Mouse (Mus musculus): Measurements from ENCODE around the gene Sap25. TPM values are rescaled to one million over a fixed set of nuclear protein-coding genes. Genes with fewer than 3 reads are reported as not detected.

Sap25 gene
- polyA plus RNA-seq, 1 experiment, result 19.7 TPM

DNA sequence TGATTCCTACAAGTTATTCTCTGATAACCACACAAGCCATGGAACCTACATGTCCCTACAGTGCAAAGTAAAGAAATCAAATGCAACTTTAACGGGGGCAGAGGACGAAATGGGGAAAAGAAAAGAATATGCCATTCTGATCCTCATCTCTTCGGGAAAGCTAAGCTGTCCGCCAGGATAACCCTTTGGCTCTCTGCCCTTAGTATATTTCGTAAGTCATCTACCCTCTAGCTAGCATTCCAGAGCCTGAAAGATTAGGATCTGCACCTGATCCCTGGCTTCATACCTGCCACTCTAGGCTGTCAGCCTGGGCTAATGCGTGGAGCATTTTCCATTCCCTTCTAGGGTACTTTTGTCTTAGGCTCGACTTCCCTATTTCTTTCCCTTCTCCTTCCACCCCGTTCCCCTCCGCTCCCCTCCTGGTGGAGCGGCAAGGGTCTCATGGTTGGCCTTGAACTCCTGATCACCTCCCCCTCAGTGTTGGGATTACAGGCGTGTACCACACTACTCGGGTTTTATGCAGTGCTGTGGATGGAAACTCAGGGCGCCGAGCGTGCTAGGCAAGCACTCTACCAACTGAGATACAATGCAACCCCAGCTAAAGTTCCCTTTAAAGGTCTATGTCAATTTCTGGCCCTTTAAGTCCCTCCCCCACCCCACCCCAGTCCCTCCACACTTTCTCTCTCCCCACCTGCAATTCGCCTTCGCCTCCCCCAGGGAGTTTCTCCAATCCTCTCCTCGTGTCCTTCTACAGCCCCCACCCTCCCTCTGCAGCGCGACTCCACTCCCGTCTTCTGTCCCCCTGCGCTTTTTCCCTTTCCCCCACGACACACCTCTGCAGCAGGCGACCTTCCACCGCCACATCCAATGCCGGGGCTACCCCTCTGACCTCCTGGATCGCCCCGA, 42.5 kb downstream of the Sap25 start:
- DNase-seq, result peak in 1 of 2 experiments; percentile 22

DNA sequence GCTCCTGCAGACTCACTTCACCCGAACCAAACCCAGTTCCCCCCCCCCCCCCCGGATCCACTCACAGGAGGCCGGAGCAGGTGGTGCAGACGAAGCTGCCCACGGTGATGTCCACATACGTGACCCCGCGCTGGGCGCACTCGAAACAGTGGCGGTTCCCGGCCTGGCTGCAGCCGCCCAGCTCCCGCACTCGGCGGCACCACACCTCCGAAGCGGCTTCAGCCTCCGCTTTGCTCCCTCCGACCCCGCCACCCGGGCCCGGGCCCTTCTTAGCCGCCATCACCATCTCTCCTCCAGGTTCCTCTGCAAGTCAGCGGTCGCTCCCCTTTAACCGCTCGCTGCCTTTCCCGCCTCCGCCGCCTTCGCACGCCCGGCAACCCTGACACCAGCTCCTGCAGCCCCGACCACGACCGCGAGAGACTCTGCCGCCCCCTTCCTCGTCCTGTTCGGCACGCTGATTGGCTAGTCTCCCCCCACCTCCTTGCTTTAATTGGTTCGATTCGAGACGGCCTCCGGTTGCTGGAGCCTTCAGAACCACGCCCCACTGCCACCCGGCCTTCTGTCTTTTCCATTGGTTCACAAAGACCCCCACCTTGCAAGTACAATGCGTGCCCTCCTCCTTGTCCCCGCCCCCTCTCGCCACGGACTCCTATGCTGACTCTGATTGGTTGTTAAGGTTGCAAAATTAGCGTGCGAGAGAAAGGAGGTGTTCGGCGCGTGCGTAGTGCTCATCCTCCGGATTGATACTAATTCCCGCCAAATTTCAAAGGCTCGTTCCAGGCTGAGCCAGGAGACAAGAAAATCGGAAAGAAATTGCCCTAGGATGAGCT, 43.4 kb downstream of the Sap25 start, which contains the start of gene Agfg2:
Gene Agfg2, minus strand, starts transcription at position 433 of the 830 bp plus-strand sequence.
- no peak for TF ChIP-seq CTCF (IDR thresholded peaks at IDR 0.05; ENCODE audit: borderline replicate concordance, insufficient read depth, low read depth, low read length)
- TF ChIP-seq POLR2A (IDR thresholded peaks at IDR 0.05; ENCODE audit: borderline replicate concordance, insufficient read depth, low read length), result peak; percentile 57; the same call in 1 of the 2 replicates
- peak; percentile 96 to 100 for DNase-seq
- Histone ChIP-seq H3K27ac (ENCODE audit: insufficient read depth, low read length) (no peak within 1 kb of the TSS), H3K4me1 (ENCODE audit: control insufficient read depth, insufficient read depth, low read length) (peaks cover 5% of the 10 kb centered on the region; the same call in 1 of the 2 replicates), H3K4me3 (replicated peaks; ENCODE audit: insufficient read depth, low read depth, low read length) (peak within 1 kb of the TSS; percentile 69), H3K27me3 (ENCODE audit: control insufficient read depth, insufficient read depth, low read length) (no peaks in the 10 kb centered on the region)
- WGBS, result under 1% methylated on average over 62 of the region's 62 CpGs

More for the DNA sequence above, 42.5 kb downstream of the Sap25 start:
- Histone ChIP-seq H3K27ac (ENCODE audit: insufficient read depth, low read length) (no peak overlapping the region), H3K27me3 (ENCODE audit: control insufficient read depth, insufficient read depth, low read length) (no peaks in the 10 kb centered on the region), H3K4me3 (replicated peaks; ENCODE audit: insufficient read depth, low read depth, low read length) (peak overlapping the region; percentile 69), H3K4me1 (ENCODE audit: control insufficient read depth, insufficient read depth, low read length) (peaks cover 5% of the 10 kb centered on the region; the same call in 1 of the 2 replicates)
- TF ChIP-seq CTCF (IDR thresholded peaks at IDR 0.05; ENCODE audit: borderline replicate concordance, insufficient read depth, low read depth, low read length) (no peak), POLR2A (IDR thresholded peaks at IDR 0.05; ENCODE audit: borderline replicate concordance, insufficient read depth, low read length) (no peak)
- 4% methylated on average over 28 of the region's 28 CpGs for WGBS

DNA sequence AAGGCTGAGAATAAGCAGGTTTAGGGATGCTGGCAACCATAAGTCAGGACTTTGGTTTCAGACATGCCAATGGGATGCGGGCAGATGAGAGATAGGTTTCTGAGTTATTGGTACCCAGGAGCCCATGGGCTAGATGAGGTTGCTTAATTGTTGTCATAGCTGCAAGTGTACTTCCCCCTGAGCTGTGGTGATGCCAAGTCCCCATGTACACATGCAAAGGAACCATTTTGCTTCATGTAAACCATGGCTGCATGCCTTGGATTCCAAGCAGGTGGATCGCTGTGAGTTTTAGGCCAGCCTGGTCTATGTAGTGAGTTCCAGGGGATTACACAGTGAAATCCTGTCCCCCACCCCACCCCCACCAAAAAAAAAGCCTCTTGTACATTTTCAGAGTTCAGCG, 44.5 kb downstream of the Sap25 start:
- DNase-seq, result no peak
- H3K27ac ChIP-seq (ENCODE audit: insufficient read depth, low read length), result no peak overlapping the region
- 97% methylated on average over 3 of the region's 3 CpGs for WGBS

DNA sequence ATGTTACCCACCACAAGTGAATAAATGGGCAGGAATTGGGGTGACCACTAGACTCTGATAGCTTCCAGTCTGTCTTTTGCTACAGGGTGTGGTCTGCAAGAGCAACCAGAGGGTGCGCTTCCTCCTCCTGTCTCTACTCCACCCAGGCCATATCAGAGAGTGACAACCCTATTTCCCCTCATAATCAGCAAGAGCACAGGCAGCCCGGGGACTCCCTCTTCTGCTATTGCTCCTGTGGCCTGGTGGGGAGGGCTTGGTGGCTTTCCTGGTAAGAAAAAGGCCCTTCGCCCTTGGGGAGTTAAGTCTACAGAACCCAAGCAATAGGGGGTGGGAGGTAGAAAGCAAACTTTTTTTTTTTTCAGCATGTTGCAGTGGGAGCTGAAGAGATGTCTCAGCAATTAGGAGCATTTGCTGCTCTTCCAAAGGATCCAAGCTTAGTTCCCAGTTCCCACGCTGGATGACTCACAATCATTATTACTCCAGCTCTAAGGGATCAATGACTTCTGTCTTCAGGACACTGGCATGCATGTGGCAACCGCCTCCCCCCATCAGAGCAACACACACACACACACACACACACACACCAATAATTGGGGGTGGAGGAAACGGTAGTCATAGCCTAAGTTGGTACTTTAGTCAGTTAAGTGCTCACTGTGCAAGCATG, 45.1 kb downstream of the Sap25 start:
- peaks cover 5% of the 10 kb centered on the region; the same call in 1 of the 2 replicates for H3K4me1 ChIP-seq (ENCODE audit: control insufficient read depth, insufficient read depth, low read length)
- no peak overlapping the region for H3K4me3 ChIP-seq (replicated peaks; ENCODE audit: insufficient read depth, low read depth, low read length)
- H3K27me3 ChIP-seq (ENCODE audit: control insufficient read depth, insufficient read depth, low read length), result no peaks in the 10 kb centered on the region
- no peak for TF ChIP-seq POLR2A (IDR thresholded peaks at IDR 0.05; ENCODE audit: borderline replicate concordance, insufficient read depth, low read length)
- no peak for TF ChIP-seq CTCF (IDR thresholded peaks at IDR 0.05; ENCODE audit: borderline replicate concordance, insufficient read depth, low read depth, low read length)
- no peak overlapping the region for H3K27ac ChIP-seq (ENCODE audit: insufficient read depth, low read length)
- 86% methylated on average over 6 of the region's 6 CpGs for WGBS
- DNase-seq, result no peak

More for the DNA sequence above, 44.5 kb downstream of the Sap25 start:
- H3K4me3 ChIP-seq (replicated peaks; ENCODE audit: insufficient read depth, low read depth, low read length), result no peak overlapping the region
- TF ChIP-seq POLR2A (IDR thresholded peaks at IDR 0.05; ENCODE audit: borderline replicate concordance, insufficient read depth, low read length) (no peak), CTCF (IDR thresholded peaks at IDR 0.05; ENCODE audit: borderline replicate concordance, insufficient read depth, low read depth, low read length) (no peak)
- H3K27me3 ChIP-seq (ENCODE audit: control insufficient read depth, insufficient read depth, low read length), result no peaks in the 10 kb centered on the region
- peaks cover 5% of the 10 kb centered on the region; the same call in 1 of the 2 replicates for H3K4me1 ChIP-seq (ENCODE audit: control insufficient read depth, insufficient read depth, low read length)

DNA sequence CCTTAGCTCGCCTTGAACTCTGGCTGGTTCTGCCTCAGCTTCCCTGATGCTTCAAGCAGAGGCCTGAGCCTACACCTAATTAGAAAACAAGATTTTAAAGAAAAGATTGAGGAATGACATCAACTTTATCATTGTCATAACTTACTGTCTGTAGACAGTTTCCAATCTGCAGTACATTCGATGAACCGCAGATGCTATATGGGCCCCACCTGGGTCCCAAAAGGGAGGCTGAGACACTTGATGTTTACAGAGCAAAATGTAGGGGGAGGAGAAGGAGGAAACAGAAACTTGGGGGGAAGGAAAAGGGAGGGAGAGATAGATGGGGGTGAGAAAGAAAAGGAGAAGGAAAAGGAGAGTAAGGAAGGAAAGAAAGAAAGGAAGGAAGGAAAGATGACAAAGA, 48.8 kb downstream of the Sap25 start:
- Histone ChIP-seq H3K4me1 (ENCODE audit: control insufficient read depth, insufficient read depth, low read length) (no peaks in the 10 kb centered on the region), H3K27ac (ENCODE audit: insufficient read depth, low read length) (no peak overlapping the region), H3K27me3 (ENCODE audit: control insufficient read depth, insufficient read depth, low read length) (no peaks in the 10 kb centered on the region), H3K4me3 (replicated peaks; ENCODE audit: insufficient read depth, low read depth, low read length) (no peak overlapping the region)
- 93% methylated on average over 3 of the region's 3 CpGs for WGBS
- TF ChIP-seq POLR2A (IDR thresholded peaks at IDR 0.05; ENCODE audit: borderline replicate concordance, insufficient read depth, low read length), result no peak
- TF ChIP-seq CTCF (IDR thresholded peaks at IDR 0.05; ENCODE audit: borderline replicate concordance, insufficient read depth, low read depth, low read length), result no peak
- DNase-seq, result no peak

DNA sequence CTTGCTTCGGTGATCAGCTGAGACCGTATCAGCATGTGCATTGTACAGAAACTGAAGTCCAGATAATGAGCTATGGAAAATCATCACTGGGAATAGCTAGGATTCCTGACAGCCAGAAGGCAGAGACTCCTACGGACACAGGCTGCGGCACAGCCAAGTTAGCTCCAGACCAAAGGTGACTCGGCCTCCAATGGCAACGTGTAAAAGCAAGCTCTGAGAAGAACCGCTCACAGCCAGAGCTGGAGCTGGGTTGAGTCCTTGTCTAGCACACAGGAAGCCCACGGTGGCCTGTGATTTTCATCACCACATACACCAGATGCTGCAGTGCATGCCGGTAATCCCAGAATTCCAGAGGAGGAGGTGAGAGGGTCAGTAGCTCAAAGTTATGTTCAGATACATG, 49.4 kb downstream of the Sap25 start:
- 61% methylated on average over 9 of the region's 9 CpGs for WGBS
- no peak for TF ChIP-seq POLR2A (IDR thresholded peaks at IDR 0.05; ENCODE audit: borderline replicate concordance, insufficient read depth, low read length)
- no peak for TF ChIP-seq CTCF (IDR thresholded peaks at IDR 0.05; ENCODE audit: borderline replicate concordance, insufficient read depth, low read depth, low read length)
- no peak for DNase-seq
- Histone ChIP-seq H3K4me3 (replicated peaks; ENCODE audit: insufficient read depth, low read depth, low read length) (no peak overlapping the region), H3K4me1 (ENCODE audit: control insufficient read depth, insufficient read depth, low read length) (no peaks in the 10 kb centered on the region), H3K27me3 (ENCODE audit: control insufficient read depth, insufficient read depth, low read length) (no peaks in the 10 kb centered on the region), H3K27ac (ENCODE audit: insufficient read depth, low read length) (no peak overlapping the region)

DNA sequence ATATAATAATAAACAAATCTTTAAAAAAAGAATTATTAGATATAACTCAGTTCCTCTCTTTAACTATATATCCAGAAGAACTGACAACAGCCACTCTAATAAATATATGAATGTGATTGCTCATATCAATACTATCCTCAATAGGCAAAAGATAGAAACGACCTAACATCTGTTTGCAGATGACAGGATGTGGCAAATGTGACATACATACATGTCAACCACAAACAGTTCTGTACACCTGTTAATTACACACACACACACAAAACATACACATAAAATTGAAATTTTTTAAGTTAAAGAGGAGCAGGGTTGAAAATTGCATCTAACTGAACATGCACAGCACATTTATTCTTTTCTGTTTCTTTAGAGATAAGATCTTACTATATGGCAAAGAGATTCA, 50.7 kb downstream of the Sap25 start:
- H3K27me3 ChIP-seq (ENCODE audit: control insufficient read depth, insufficient read depth, low read length), result no peaks in the 10 kb centered on the region
- H3K27ac ChIP-seq (ENCODE audit: insufficient read depth, low read length), result no peak overlapping the region
- TF ChIP-seq CTCF (IDR thresholded peaks at IDR 0.05; ENCODE audit: borderline replicate concordance, insufficient read depth, low read depth, low read length) (no peak), POLR2A (IDR thresholded peaks at IDR 0.05; ENCODE audit: borderline replicate concordance, insufficient read depth, low read length) (no peak)
- no peak for DNase-seq
- H3K4me1 ChIP-seq (ENCODE audit: control insufficient read depth, insufficient read depth, low read length), result no peaks in the 10 kb centered on the region
- H3K4me3 ChIP-seq (replicated peaks; ENCODE audit: insufficient read depth, low read depth, low read length), result no peak overlapping the region
- 72% methylated on average over 1 of the region's 1 CpGs for WGBS

Other genes with a start within 250 kb of the Sap25 start
- 0.21 and 0.31 TPM in 2 replicates for gene Zan, start 164.3 kb upstream of the Sap25 start, polyA plus RNA-seq (2012; rRNA removed)
- 54.8 and 55.3 TPM in 2 replicates for gene Pop7, start 138.8 kb upstream of the Sap25 start, polyA plus RNA-seq (2012; rRNA removed)
- gene Gigyf1, start 122.8 kb upstream of the Sap25 start, polyA plus RNA-seq (2012; rRNA removed), result 59.8 and 61.2 TPM in 2 replicates
- not detected in 2 replicates for gene Epo, start 108.1 kb upstream of the Sap25 start, polyA plus RNA-seq (2012; rRNA removed)
- 410 and 442 TPM in 2 replicates for gene Gnb2, start 107.8 kb upstream of the Sap25 start, polyA plus RNA-seq (2012; rRNA removed)
- gene Actl6b, start 87.8 kb upstream of the Sap25 start, polyA plus RNA-seq (2012; rRNA removed), result 125 and 135 TPM in 2 replicates
- 6.7 and 6.8 TPM in 2 replicates for gene Tfr2, start 71.5 kb upstream of the Sap25 start, polyA plus RNA-seq (2012; rRNA removed)
- 56.0 and 61.7 TPM in 2 replicates for gene Mospd3, start 40.3 kb upstream of the Sap25 start, polyA plus RNA-seq (2012; rRNA removed)
- gene Pcolce, start 27.6 kb upstream of the Sap25 start, polyA plus RNA-seq (2012; rRNA removed), result 11.3 and 15.1 TPM in 2 replicates
- gene Fbxo24, start 12.3 kb upstream of the Sap25 start, polyA plus RNA-seq (2012; rRNA removed), result 0.25 and 0.31 TPM in 2 replicates
- gene Lrch4, start 12.2 kb upstream of the Sap25 start, polyA plus RNA-seq (2012; rRNA removed), result 14.4 and 14.8 TPM in 2 replicates
- 8.1 and 9.9 TPM in 2 replicates for gene Gm20605, start 12.2 kb upstream of the Sap25 start, polyA plus RNA-seq (2012; rRNA removed)
- gene Irs3, start 4.4 kb downstream of the Sap25 start, polyA plus RNA-seq (2012; rRNA removed), result 0.17 and 0.18 TPM in 2 replicates
- gene Agfg2, start 43.4 kb downstream of the Sap25 start, polyA plus RNA-seq (2012; rRNA removed), result 39.8 and 41.3 TPM in 2 replicates
- gene Nyap1, start 100.3 kb downstream of the Sap25 start, polyA plus RNA-seq (2012; rRNA removed), result 59.1 and 60.7 TPM in 2 replicates
- gene Tsc22d4, start 104.4 kb downstream of the Sap25 start, polyA plus RNA-seq (2012; rRNA removed), result 465 and 497 TPM in 2 replicates
- gene Ppp1r35, start 137.5 kb downstream of the Sap25 start, polyA plus RNA-seq (2012; rRNA removed), result 47.0 and 48.2 TPM in 2 replicates
- 38.9 and 41.9 TPM in 2 replicates for gene Mepce, start 146.3 kb downstream of the Sap25 start, polyA plus RNA-seq (2012; rRNA removed)
- 11.2 and 12.4 TPM in 2 replicates for gene Zcwpw1, start 146.5 kb downstream of the Sap25 start, polyA plus RNA-seq (2012; rRNA removed)
- 0.41 TPM in 2 replicates for gene Pilra, start 194.9 kb downstream of the Sap25 start, polyA plus RNA-seq (2012; rRNA removed)
- not detected in 2 replicates for gene Pilrb1, start 216.8 kb downstream of the Sap25 start, polyA plus RNA-seq (2012; rRNA removed)
- gene Pilrb2, start 230.5 kb downstream of the Sap25 start, polyA plus RNA-seq (2012; rRNA removed), result 0.11 and 0.23 TPM in 2 replicates

Data from cerebellum, adult 2 months (tissue).